Mouse (Mus musculus) mature B cell (primary cell): ENCODE results near the gene Olfr1443.
"Not testable (repeated sequence)": the region's sequence is repeated elsewhere in the genome, so short reads cannot be mapped to it uniquely, and the experiment has no call there.

Experiments
- in situ Hi-C: fragments of 300-500 bp; cut with MboI; formaldehyde crosslinking; loops from 2 replicates; pipeline ENCODE4 v1.14.3; 2019

Gene Olfr1443

DNA sequence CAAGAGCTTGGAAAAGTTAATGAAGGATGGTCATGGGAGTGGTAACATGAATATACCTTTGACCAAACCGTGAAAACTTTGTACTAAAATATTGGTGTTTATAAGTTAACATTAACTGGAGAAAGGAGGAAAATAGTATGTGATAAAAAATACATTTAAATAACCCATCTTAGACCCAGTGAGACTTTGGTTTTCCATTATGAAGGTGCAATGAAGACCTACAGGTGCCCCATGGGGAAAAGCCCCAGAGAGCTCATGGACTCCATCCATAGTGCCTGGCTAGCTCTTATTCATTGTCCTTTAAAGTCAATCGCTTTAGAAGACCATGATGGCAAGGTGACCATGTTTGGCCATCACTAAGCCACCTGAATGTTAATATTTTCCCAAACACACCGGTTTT is at the start of gene Olfr1443:
Olfr1443 (plus strand) TSS at position 301 of the 400 bp plus-strand sequence.
- in situ Hi-C loops = no loop called here

DNA sequence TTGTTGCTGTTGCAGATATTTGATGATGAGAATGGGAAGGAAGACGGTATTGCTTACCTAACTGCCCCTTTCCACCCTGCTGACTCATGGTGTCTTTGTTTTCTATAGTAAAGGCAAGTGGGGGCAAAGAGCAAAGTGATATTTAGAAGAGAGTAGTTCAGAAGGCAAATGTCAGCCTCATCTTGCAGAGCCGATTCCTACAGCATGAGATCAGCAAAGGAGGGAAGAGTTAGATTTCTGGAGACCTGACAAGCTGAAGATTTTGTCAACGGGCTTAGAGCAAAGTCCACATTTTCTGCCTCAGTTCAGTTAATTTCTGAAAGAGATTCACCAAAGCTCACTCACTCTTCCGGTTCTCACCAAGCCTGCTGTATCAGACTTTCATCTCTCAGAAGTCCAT is 44.7 kb upstream of the Olfr1443 start, which contains the start of gene Glyat:
Glyat (plus strand) TSS at position 133 of the 400 bp plus-strand sequence.
- in situ Hi-C loops = no loop called here

DNA sequence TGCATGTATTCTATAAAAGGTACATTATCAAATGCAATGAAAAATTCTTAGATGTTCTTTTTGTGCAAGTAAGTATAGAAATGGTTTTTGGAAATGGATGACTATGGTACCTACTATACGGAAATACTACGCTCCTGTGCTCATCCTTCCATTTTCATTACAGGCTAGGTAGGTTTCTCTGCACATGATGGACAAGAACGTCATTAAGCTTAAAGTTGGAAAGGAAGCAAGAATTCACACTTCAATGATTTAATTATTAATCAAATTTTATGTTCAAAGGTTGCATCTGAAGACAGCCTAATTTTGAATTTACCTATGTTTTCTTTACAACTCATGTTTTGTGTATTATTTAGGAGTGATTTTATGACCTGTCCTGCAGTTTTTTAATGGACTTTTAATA is 43.7 kb upstream of the Olfr1443 start:
- in situ Hi-C loops = no loop called here

DNA sequence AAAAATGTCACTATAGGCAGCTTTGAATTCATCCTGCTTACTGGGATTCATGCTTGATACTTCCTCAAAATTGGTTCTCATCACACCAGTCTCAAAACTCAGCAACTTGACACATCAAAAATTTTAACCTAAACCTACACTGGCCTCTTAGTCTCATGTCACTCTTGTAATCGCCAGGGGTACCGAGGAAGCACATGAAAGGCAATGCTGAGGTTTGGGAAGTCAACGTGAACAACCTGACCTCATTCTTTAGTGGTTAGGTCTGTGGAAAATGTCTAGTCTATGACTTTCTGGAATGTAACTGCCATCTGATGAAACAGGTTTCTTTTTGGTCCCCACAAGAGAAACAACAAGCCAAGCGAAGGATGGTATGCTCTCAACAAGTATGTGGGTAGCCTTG is 42.9 kb upstream of the Olfr1443 start:
- in situ Hi-C loops = no loop called here

DNA sequence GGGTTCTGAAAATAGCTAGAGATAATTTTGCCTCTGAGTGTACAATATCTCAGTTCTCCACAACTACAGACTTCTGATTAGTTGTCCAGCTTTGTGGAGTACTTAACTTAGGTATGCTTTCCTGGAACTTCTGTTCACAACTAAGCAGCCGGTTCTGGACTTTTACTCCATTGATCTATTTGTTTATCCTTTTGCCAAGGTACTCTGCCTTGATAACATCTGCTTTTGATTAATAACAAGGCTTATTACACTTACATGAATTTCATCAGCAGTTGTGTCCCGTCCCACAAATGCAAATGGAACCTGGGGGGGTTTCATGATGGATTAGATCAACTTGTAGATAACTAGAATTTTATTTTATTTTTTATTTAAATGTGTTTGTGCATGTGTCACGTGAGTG is 41.0 kb upstream of the Olfr1443 start:
- in situ Hi-C loops = no loop called here

DNA sequence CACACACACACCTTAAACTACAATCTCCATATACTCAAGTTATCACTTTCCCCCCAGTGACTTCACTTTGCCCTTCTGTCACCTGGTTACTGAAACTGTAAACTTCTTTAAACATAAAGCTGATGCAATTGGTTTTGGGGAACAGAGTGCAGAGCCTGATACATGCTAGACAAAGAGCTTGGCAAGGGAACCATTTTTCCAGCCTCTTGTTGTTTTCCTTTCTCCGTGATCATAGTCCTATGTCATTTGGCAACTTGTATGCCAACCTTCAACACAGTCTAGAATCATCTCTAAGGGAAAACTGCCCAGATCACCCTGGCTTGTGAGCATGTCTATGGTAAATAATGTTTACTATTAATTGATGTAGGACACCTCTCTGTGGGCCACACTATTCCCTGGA is 39.9 kb upstream of the Olfr1443 start:
- in situ Hi-C loops = no loop called here

DNA sequence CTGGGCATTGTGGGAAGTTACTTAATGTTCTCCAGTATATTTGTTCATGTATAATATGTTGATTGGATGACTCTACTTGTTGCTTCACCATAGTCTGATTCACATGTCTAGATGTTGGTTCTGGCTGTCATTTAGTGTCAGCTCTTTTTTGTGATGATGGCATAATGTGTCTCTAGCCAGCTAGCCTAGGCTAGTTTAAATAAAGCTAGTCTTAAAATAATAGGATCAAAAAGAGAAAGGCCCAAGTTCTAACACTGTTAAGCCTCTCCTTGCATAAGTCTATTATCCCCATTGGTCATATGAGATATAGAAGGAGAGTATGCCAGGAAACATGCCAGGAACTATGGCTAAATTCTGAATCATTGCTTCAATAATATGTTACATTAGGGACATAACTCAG is 28.4 kb upstream of the Olfr1443 start:
- in situ Hi-C loops = no loop called here

DNA sequence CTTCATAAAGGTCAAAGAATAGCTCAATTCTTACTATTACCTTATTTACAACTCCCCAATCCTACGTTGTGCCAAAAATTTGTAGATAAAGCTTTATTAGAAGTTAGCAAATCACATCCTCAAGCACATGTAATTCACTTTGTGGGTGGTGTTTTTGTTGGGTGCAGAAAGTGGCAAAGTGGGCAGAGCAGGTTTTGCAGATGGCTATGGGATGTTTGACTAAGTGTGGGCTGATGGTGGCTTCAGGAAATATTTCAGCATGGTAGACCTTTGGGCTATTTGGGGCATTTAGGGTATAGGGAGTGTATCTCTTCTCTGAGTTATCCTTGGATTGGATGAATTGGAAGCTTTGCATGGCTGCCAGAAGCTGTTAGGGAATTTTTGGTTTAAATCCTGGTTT is 11.8 kb upstream of the Olfr1443 start:
- in situ Hi-C loops = no loop called here

DNA sequence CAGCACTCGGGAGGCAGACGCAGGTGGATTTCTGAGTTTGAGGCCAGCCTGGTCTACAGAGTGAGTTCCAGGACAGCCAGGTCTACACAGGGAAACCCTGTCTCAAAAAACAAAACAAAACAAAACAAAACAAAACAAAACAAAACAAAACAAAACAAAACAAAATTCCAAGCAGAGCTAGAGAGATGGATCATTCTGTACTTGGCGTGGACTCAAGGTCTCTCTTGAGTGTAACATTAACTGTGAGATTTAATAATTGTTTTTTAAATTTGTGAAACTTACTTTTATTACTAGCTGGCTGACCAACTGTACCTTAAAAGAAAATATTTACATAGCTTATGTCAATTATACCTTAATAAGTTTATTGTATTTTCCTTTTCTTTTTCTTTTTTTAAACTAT is 9.3 kb upstream of the Olfr1443 start:
- in situ Hi-C loops = not testable (repeated sequence)

DNA sequence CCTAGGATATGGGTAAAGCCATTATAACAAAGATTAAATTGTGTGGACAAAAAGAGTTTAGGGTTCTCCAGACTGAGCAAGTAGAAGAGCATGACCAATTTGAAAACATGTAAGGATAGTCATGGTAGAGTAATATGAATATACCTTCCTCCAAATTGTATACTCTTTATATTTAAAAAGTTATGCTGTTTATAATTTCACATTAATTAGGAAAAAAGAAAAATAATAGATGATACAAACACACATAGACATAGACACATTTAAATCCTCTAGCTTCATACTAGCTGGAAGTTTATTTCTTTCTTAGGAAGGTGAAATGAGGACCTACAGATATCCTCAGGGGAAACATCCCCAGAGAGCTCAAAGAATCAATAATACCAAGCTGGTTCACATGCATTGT is 7.8 kb upstream of the Olfr1443 start, which contains the start of gene Olfr1442:
Olfr1442 (plus strand) TSS at position 301 of the 400 bp plus-strand sequence.
- in situ Hi-C loops = no loop called here

DNA sequence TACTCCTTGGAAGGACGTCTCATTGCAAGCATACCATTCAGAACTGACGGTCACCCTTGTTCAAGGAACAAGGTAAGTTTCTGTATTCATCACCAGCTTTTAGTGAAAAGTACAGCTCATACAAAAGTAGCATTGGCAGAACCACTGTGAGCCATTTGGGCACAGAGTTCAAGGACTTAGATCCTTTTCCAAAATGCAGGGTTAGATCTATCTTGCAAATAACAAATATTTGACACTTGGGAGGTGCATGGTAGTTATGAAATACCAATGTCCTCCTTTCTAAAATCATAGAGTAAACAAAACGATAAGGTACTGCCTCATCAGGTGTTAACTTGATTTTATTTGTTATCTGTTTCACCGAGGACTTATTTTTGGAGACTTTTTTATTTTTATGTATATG is 6.9 kb upstream of the Olfr1443 start:
- in situ Hi-C loops = no loop called here

DNA sequence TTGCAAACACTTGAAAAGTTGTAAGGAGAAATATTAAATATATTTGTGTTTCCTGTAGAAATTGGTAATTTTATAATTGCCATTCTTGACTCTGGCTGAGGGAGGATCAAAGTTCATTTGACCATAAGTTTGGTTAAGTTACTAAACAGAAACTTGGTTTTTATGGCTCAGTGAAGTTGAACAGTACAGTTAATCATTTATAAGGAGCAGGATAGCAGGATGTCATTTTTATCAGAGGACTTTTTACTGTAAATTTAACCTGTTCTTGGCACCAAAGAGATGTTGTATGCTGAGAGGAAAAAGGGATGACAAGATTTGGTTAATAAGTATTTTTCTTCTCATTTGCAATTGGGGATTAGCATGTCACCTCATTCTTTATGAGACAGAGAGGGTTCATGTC is 6.7 kb downstream of the Olfr1443 start:
- in situ Hi-C loops = no loop called here

DNA sequence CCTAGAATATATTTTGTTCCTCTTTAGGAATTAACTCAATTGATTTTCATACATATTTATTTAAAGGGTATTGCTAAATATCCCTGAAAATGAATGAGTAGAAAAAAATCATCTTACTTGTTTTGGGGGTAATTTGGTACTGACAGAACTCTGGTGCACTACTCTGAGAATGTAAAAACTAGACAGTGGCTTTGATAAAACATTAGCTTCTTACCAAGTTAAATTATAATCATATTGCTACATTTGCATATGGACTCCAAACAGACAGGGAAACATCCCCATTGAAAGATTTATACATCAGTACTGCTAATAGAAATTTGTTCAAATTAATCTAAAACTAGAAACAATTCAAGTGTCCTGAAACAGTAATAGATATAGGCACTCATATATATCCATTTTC is 7.3 kb downstream of the Olfr1443 start:
- in situ Hi-C loops = no loop called here

DNA sequence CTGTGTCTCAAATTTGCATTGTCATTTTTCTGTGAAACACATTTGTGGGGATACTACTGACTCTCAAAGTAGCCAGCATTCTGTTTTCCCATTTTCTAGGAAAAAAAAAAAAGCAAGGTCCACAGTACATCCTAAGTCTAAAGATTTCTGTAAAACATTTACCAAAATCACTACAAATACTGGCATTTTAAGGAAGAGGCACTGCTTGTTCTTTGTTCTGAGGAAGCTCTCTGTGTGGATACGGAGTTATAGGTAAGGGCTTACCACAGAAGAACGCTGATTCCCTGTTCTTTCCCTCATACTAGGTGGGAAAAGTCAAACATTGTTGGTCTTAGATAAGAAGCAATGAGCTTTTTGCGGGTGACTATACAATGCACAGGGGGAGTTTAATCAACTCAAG is 17.7 kb downstream of the Olfr1443 start, which contains the start of gene Keg1:
Keg1 (plus strand) TSS at position 197 of the 400 bp plus-strand sequence.
- in situ Hi-C loops = no loop called here

DNA sequence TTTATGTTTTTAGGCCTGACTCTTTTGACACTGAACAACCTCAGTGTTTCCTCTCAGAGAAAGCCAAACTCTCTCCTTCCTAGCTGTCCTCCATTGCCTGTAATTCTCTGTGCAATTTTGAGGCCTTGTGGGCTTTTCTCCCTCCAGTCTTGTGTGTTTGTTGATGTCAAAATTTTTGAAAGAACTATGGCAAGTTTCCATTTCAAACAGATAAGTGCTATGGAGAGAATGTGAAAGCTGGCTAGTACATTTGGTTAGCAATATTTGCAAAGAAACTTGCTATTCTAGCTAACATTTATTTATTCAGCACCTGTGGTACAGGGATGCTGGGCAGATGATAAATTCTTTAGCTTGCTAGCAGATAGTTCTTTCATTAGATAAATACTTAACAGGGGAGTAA is 18.3 kb downstream of the Olfr1443 start:
- in situ Hi-C loops = no loop called here

DNA sequence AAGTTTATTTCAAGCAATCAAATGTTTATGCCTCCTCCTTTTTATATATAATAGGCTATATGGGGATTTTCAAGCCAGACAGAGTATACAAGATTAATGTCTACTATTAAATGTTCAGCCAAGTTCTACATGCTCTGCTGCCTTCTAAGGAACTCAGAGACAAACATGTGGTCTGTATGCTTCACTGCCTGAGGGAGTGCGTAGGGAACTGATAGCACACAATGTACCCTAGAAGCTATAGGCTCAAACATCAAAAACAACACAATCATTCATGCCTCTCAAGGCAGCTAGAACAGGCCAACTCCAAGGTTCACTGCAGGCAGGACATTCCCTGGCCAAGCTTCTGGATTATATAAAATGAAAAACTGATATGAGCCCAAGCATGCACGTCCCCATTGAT is 30.5 kb downstream of the Olfr1443 start:
- in situ Hi-C loops = no loop called here

DNA sequence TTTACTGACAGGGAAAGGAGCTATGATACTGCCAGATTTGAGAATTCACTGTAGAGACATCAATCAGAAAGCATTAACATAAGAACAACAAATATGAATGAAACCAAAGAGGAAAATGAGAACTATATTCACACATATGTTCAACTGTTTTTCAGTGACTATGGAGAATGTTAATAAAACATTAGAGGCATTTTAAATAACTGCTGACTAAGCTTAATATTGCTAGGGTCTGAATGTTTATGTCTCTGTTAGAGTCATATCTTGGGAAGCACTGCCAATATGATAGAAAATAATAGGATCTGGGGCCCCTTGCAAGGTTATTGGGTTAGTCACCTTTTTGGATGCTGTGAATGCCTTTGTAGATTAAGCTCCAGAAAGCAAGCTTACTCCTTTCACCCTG is 31.1 kb downstream of the Olfr1443 start:
- in situ Hi-C loops = no loop called here

DNA sequence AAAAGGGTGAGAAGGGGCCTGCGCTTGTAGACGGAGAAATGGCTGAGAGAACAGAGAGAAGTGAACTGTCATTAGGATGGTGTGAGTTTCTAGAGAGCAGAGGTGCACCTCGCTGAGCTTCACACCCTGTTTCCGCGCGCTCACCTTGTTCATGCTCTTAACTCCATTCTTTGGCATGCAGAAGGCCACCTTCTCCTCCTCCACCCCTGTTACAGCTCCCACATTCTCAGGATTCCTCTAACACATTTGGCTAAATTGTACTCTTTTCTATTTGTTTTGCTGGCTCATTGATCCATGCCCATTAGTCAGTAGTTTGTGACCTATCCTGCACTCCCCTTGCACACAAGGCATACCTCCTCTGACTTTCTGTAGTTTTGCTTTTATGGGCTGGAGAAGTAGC is 41.3 kb downstream of the Olfr1443 start:
- in situ Hi-C loops = no loop called here

DNA sequence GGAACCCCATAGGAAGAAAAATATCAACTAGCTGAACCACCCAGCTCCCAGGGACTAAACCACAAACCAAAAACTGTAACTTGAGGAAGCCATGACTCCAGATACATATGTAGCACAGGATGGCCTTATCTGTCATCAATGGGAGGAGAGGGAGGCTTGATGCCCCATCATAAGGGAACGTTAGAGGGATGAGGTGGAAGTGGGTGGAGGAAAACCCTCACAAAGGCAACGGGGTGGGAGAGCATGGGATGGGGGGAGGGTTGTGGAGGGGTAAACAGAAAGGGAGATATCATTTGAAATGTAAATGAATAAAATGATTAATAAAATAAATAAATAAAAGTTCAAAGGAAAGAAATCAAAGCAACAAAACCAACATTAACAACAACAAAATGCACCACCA is 42.6 kb downstream of the Olfr1443 start:
- in situ Hi-C loops = no loop called here

DNA sequence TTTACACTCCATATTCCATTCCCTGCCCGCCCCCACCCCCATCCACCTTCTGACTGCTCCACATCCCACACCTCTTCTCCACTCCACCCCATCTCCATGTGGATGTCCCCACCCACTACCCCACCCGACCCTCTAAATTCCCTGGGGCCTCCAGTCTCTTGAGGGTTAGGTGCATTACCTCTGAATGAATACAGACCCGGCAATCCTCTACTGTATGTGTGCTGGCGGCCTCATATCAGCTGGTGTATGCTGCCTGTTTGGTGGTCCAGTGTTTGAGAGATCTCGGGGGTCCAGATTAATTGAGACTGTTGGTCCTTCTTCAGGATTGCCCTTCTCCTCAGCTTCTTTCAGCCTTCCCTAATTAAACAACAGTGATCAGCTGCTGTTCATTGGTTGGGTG is 43.0 kb downstream of the Olfr1443 start:
- in situ Hi-C loops = not testable (repeated sequence)

DNA sequence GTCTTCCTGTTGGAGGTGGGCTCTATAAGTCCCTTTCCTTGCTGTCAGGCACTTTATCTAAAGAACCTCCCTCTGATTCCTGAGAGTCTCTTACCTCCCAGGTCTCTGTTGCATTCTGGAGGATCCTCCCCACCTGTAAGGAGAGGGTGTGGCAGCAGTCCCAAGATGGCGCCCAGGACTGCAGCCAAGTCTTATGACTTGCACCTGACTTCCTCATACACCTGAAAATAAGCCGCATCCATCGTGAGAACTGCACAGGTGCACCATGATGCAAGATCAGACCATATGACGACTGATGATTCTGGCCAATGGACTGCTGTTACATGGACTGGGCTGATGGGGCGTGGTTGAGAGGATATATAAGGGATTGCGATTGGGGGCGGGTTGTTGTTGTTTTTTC is 43.7 kb downstream of the Olfr1443 start:
- in situ Hi-C loops = not testable (repeated sequence)

DNA sequence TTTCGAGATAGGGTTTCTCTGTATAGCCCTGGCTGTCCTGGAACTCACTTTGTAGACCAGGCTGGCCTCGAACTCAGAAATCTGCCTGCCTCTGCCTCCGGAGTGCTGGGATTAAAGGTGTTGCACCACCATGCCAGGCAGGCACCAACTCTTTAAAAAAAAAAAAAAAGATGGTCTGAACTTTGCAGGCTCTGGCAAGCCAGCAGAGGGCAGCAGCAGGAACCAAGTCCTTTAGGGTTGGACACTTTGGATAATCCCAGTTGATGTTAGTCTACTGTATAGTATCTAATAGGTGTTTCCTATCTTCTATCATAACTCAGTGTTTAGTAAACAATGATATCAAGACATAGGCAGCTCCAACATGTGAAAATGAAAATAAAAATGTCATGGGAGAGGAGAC is 44.4 kb downstream of the Olfr1443 start:
- in situ Hi-C loops = no loop called here

DNA sequence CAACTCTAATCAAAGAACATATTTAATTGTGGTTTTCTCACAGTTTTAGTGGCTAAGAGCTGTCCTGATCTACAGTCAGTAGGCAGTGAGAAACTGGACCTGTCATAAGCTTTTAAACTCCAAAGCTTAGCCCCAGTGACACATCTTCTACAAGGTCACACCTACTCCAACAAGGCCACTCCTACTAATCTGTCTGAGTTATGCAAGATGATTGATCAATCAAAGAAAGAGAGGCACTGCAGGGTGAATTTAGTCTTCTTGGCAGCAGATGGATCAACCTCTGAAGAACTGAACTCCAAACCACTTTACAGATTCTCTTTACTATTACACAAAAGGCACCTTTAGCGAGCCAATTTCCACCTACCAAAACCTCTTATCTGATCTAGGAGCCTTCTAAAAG is 47.9 kb downstream of the Olfr1443 start:
- in situ Hi-C loops = no loop called here

DNA sequence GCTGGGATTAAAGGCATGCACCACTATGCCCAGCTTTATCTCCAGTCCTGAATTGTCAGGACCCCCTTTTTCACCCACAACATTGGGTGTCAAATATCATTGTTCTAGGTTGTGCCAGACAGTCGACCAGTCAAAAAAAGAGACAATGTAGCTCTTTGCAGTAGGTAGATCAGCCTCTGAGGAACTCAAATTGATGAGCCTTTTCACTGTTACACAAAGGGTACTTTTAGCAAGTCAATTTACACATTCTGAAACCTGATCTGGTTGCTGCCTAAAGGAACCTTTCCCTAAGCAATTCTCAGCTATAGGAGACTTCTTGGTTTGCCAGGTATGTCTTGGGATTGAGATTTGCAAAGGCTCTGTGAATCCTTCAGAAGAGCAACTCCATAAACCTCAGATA is 53.1 kb downstream of the Olfr1443 start:
- in situ Hi-C loops = no loop called here

DNA sequence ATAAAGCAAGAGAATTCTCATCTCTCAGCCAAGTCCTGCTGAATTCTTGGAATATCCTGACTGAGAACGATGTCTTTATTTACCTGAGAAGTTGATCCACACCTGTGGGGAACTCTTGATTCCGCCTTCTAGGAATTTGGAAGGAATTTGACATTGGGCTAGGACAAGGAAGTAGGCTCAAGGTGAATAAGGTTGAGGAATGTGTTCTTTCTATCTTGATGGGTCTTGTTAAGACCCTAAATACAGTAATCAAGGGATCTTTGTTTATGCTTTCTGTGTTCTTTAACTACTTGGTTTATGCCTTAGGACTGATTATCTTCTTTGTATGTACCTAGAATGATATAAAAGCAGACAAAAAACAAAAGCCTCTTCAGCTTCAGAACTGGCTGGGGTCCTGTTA is 54.0 kb downstream of the Olfr1443 start:
- in situ Hi-C loops = no loop called here
